Mouse (Mus musculus) kidney, adult 2 months (tissue): ENCODE data around the gene Gjb4. TPM values are rescaled to one million over a fixed set of nuclear protein-coding genes. Genes with fewer than 3 reads are reported as not detected.
A peak's percentile ranks its signal among the peaks of the same experiment; 100 is the strongest.

ENCODE experiments used
- DNase-seq: peaks from one replicate; pipeline ENCODE4 v3.0.0; 2021
- H3K27ac ChIP-seq: fragments of 200-500 bp; 2 replicates; pipeline ENCODE4 v1.5.1; 2012; ENCODE audit warnings: low read depth, low read length, control low read depth, inconsistent platforms; ENCODE audit not compliant: insufficient read depth
- H3K27me3 ChIP-seq: fragments of 200-500 bp; replicated peaks from 2 replicates; pipeline ENCODE4 v1.6.1; 2012; ENCODE audit warnings: mild to moderate bottlenecking, moderate library complexity, low read length, inconsistent platforms; ENCODE audit not compliant: control insufficient read depth, insufficient read depth
- H3K36me3 ChIP-seq: fragments of 200-500 bp; 2 replicates; pipeline ENCODE4 v1.6.1; 2012; ENCODE audit warnings: mild to moderate bottlenecking, moderate library complexity, low read length, inconsistent platforms; ENCODE audit not compliant: control insufficient read depth, insufficient read depth
- H3K4me1 ChIP-seq: fragments of 200-500 bp; 2 replicates; pipeline ENCODE4 v1.6.1; 2011; ENCODE audit warnings: low read length; ENCODE audit not compliant: control insufficient read depth, insufficient read depth
- H3K4me3 ChIP-seq: fragments of 200-500 bp; 2 replicates; pipeline ENCODE4 v1.5.1; 2011; ENCODE audit warnings: mild to moderate bottlenecking, low read depth, low read length, control low read depth; ENCODE audit not compliant: insufficient read depth
- CTCF ChIP-seq: fragments of 200-500 bp; conservative IDR thresholded peaks from 2 replicates; pipeline ENCODE4 v1.5.1; 2011; ENCODE audit warnings: low read depth, mild to moderate bottlenecking, control low read depth, low read length, moderate library complexity, mixed read lengths; ENCODE audit not compliant: insufficient read depth, insufficient read length
- POLR2A ChIP-seq: fragments of 200-500 bp; IDR thresholded peaks from one replicate; pipeline ENCODE4 v1.6.1; 2011; ENCODE audit warnings: low read depth, low read length, control low read depth
- WGBS: fragments of 180-500 bp; shearing (Covaris S2); methylation state at CpG from one replicate; pipeline ENCODE4 v1.1.7; 2018; 5-methylcytosine and 5-hydroxymethylcytosine counted together
- polyA plus RNA-seq: library from polyadenylated mRNA; depleted of rRNA; stranded (reverse); fragments of >200 nt; gene quantifications from 2 replicates; pipeline ENCODE4 v1.2.3, GENCODE M21; 2012

The Gjb4 gene
- polyA plus RNA-seq, 1 experiment = 1.5 TPM

- peak; percentile 64 for DNase-seq
- H3K4me1 ChIP-seq = no peaks in the 10 kb centered on the region
- H3K27ac ChIP-seq = no peak overlapping the region
- H3K27me3 ChIP-seq = no peaks in the 10 kb centered on the region
- TF ChIP-seq POLR2A (no peak), CTCF (no peak)
- no peak overlapping the region for H3K4me3 ChIP-seq
- H3K36me3 ChIP-seq = no peaks in the 10 kb centered on the region
- 61% methylated on average over 3 of the region's 3 CpGs for WGBS
Observed at GRCm38 (mm10) chr4:127323651-127324050, 30.2 kb downstream of the Gjb4 start.

DNA sequence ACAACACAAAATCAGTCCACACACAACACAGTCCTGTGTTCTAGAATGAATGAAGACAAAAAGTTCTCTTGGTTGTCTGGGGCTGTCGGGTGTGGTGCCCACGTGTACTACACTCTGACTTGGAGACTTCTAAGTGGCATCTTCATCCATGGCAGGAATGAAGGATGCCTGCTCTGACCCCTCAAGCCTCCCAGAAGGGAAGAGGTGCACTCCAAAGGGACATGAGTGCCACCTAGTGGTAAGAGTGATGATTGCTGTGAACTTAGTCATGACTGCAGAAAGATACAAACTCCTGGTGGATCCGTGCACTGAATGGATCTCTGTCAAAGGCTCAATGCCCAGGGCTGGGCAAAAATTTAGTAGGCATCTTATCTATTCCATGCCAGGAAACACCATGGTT is 34.3 kb downstream of the Gjb4 start:
- no peaks in the 10 kb centered on the region for H3K4me1 ChIP-seq
- H3K27ac ChIP-seq = no peak overlapping the region
- WGBS = 6% methylated on average over 3 of the region's 3 CpGs
- H3K27me3 ChIP-seq = no peaks in the 10 kb centered on the region
- no peaks in the 10 kb centered on the region for H3K36me3 ChIP-seq
- no peak for TF ChIP-seq POLR2A
- peak; percentile 90 for TF ChIP-seq CTCF
- DNase-seq = peak; percentile 75
- no peak overlapping the region for H3K4me3 ChIP-seq

DNA sequence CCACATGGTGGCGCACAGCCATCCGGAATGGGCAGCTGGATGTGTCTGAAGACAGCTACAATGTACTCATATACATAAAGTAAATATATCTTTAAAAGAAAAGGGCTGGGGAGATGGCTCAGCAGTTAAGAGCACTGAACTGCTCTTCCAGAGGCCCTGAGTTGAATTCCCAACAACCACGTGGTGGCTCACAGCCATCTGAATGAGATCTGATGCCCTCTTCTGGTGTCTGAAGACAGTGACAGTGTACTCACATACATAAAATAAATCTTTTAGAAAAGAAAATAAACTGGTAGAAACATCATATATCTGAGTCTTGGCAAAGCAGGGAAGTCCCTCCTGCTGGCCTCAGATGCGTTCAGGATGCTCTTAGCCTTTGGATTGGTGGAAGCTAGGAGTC is 36.7 kb downstream of the Gjb4 start:
- no peaks in the 10 kb centered on the region for H3K27me3 ChIP-seq
- no peaks in the 10 kb centered on the region for H3K4me1 ChIP-seq
- WGBS = 62% methylated on average over 4 of the region's 4 CpGs
- H3K27ac ChIP-seq = no peak overlapping the region
- DNase-seq = peak; percentile 47
- TF ChIP-seq CTCF (peak; percentile 13; the same call in 1 of the 2 replicates), POLR2A (no peak)
- no peak overlapping the region for H3K4me3 ChIP-seq
- H3K36me3 ChIP-seq = no peaks in the 10 kb centered on the region

DNA sequence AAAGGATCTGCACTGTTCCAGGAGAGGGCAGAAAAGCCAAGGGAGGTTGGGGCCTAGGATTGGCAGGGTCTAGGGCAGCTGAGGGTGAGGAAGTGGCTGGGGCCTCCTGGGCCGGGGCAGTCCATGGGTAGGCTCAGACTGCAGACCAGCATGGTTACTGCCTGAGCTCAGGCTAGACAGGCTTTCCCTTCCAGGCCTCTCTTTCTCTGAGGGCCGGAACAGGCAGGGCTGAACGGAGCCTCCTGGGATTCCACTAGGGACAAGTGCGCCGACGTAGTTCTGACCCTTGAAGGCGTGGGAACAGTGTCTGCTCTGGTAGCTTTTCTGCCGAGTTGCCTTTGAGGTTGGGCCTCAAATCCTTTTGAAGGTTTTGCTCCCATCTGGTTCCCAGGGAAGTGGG is 38.1 kb downstream of the Gjb4 start:
- Histone ChIP-seq H3K4me3 (no peak overlapping the region), H3K36me3 (no peaks in the 10 kb centered on the region), H3K27ac (no peak overlapping the region), H3K27me3 (no peaks in the 10 kb centered on the region), H3K4me1 (no peaks in the 10 kb centered on the region)
- TF ChIP-seq CTCF = no peak
- no peak for TF ChIP-seq POLR2A
- WGBS = 89% methylated on average over 8 of the region's 8 CpGs
- DNase-seq = no peak

GRCm38 (mm10) chr4:127314585-127314984 is 39.3 kb downstream of the Gjb4 start:
- no peak for TF ChIP-seq POLR2A
- no peak for TF ChIP-seq CTCF
- Histone ChIP-seq H3K36me3 (no peaks in the 10 kb centered on the region), H3K4me1 (no peaks in the 10 kb centered on the region), H3K27me3 (no peaks in the 10 kb centered on the region), H3K27ac (no peak overlapping the region), H3K4me3 (no peak overlapping the region)
- no peak for DNase-seq
- WGBS = 65% methylated on average over 9 of the region's 9 CpGs

GRCm38 (mm10) chr4:127313861-127314260 is 40.0 kb downstream of the Gjb4 start, which contains the start of gene Gja4:
Gene Gja4, minus strand, starts transcription at chr4:127314039.
- Histone ChIP-seq H3K4me3 (peak within 1 kb of the TSS; percentile 60), H3K27me3 (no peaks in the 10 kb centered on the region), H3K27ac (0 out of 2 replicates have a peak within 1 kb of the TSS, but pooled peaks have one; percentile 22), H3K36me3 (no peaks in the 10 kb centered on the region), H3K4me1 (no peaks in the 10 kb centered on the region)
- TF ChIP-seq CTCF (peak; percentile 39), POLR2A (no peak)
- DNase-seq = peak; percentile 87
- under 1% methylated on average over 25 of the region's 25 CpGs for WGBS

DNA sequence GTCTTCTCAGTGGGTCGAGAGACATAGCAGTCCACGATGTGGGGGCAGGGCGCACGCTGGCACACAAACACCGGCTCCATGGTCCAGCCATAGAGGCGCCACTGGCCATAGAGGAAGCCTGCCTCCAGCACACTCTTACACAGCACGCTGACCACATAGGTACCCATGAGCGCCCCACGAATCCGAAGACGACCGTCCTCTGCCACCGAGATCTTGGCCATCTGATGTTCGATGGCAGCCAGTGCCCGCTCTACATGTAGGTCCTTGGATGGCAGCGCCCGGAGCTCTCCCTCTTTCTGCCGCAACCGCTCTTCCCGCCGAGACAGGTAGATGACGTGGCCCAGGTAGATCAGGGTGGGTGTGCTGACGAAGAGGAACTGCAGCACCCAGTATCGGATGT is 41.5 kb downstream of the Gjb4 start:
- no peaks in the 10 kb centered on the region for H3K36me3 ChIP-seq
- peak overlapping the region; percentile 60 for H3K4me3 ChIP-seq
- no peak for DNase-seq
- no peaks in the 10 kb centered on the region for H3K27me3 ChIP-seq
- TF ChIP-seq POLR2A = no peak
- TF ChIP-seq CTCF = no peak
- WGBS = 77% methylated on average over 24 of the region's 24 CpGs
- H3K27ac ChIP-seq = no peak overlapping the region
- H3K4me1 ChIP-seq = no peaks in the 10 kb centered on the region
